ENCODE assay signal across 30 mouse cellular contexts in genomic region chr5:103713422-103713821, GRCm38 (mm10). TPM values are rescaled to one million over a fixed set of nuclear protein-coding genes. Genes with fewer than 3 reads are reported as not detected.
DNase-seq lines count a peak whose midpoint lies in the region; ATAC-seq and TF ChIP-seq lines count a peak whose summit lies in the region.
"Had no signal": no experiment of that assay in that cellular context is flagged by ENCODE, and none has a peak within 500 bp of the region (broad histone marks: within the 10 kb centered on the region; RNA-seq: fewer than 3 reads in every experiment).

No protein-coding gene starts in this region.

- WGBS in macrophage (ENCODE audit: missing documents): 38% methylated on average over 2 of the region's 2 CpGs

- peak overlapping the region; percentile 30; the same call in 1 of the 2 replicates for H3K4me3 ChIP-seq in E14TG2a.4 (replicated peaks; ENCODE audit: low read length)
- no peak overlapping the region for H3K4me3 ChIP-seq in G1E (ENCODE audit: low read depth, low read length)
- H3K4me3 ChIP-seq in macrophage (ENCODE audit: inconsistent target): no peak overlapping the region
- no peak overlapping the region for H3K4me3 ChIP-seq in layer of hippocampus, adult 2 months
- H3K4me3 ChIP-seq: embryonic facial prominence, embryonic 13.5 days; embryonic facial prominence, embryonic 15.5 days; erythroblast, embryonic 14.5 days; forebrain, embryonic 10.5 days; forebrain, embryonic 12.5 days had no signal

- H3K9me3 ChIP-seq in E14TG2a.4 (ENCODE audit: low read length): no peaks in the 10 kb centered on the region
- no peaks in the 10 kb centered on the region for H3K9me3 ChIP-seq in G1E (replicated peaks)
- H3K9me3 ChIP-seq: embryonic facial prominence, embryonic 13.5 days; embryonic facial prominence, embryonic 15.5 days; forebrain, embryonic 10.5 days; forebrain, embryonic 12.5 days had no signal

- peak overlapping the region; percentile 88 for H3K27ac ChIP-seq in macrophage
- H3K27ac ChIP-seq in layer of hippocampus, adult 2 months: no peak overlapping the region
- H3K27ac ChIP-seq: embryonic facial prominence, embryonic 13.5 days; embryonic facial prominence, embryonic 15.5 days; forebrain, embryonic 10.5 days; forebrain, embryonic 12.5 days had no signal

- peaks cover 97% of the 10 kb centered on the region for H3K79me2 ChIP-seq in macrophage (ENCODE audit: inconsistent target)

- no peaks in the 10 kb centered on the region for H3K27me3 ChIP-seq in E14TG2a.4 (ENCODE audit: insufficient read depth, low read length)
- peaks cover 18% of the 10 kb centered on the region; the same call in 1 of the 2 replicates for H3K27me3 ChIP-seq in G1E (ENCODE audit: insufficient read depth, low read length)
- H3K27me3 ChIP-seq: CH12.LX; embryonic facial prominence, embryonic 13.5 days; embryonic facial prominence, embryonic 15.5 days; forebrain, embryonic 12.5 days; Patski had no signal

- DNase-seq in G1E (ENCODE audit: low spot score): no peak
- DNase-seq in neural tube, embryonic 10.5 days (ENCODE audit: extremely low spot score, low spot score): no peak
- no peak for DNase-seq in layer of hippocampus, adult 2 months (ENCODE audit: low spot score in 2 of 2)
- DNase-seq: adrenal gland, adult 8-10 months; adrenal gland, postnatal 14 days; cerebellum, adult 11 months; cerebellum, adult 18-20 months; cerebellum, adult 8-10 months; cerebellum, adult 9-11 months; cerebellum, postnatal 14 days; cerebellum, postnatal 36 days; embryo, embryonic 11 days had no signal

- peaks cover 22% of the 10 kb centered on the region for H3K36me3 ChIP-seq in E14TG2a.4 (ENCODE audit: insufficient read depth, low read length)
- H3K36me3 ChIP-seq in G1E (replicated peaks): no peaks in the 10 kb centered on the region
- no peaks in the 10 kb centered on the region for H3K36me3 ChIP-seq in macrophage (ENCODE audit: inconsistent target)
- H3K36me3 ChIP-seq: embryonic facial prominence, embryonic 13.5 days; embryonic facial prominence, embryonic 15.5 days; forebrain, embryonic 10.5 days; forebrain, embryonic 12.5 days had no signal

- H3K4me1 ChIP-seq in E14TG2a.4 (replicated peaks; ENCODE audit: low read depth, low read length) (peaks cover 94% of the 10 kb centered on the region), G1E (ENCODE audit: insufficient read depth, low read depth, low read length) (peaks cover 42% of the 10 kb centered on the region)
- H3K4me1 ChIP-seq: embryonic facial prominence, embryonic 13.5 days; embryonic facial prominence, embryonic 15.5 days; forebrain, embryonic 10.5 days; forebrain, embryonic 12.5 days had no signal

- ATAC-seq in G1E (ENCODE audit: extremely low read depth, insufficient number of reproducible peaks, low FRiP score, poor library complexity, severe bottlenecking): peak; percentile 61
- peak; percentile 62 for ATAC-seq in megakaryocyte progenitor cell, adult 5-6 weeks (replicated peaks; ENCODE audit: poor library complexity)
- ATAC-seq in CD4-positive, CD25-positive, alpha-beta regulatory T cell, adult 4 months: no peak
- ATAC-seq: activated CD4-positive, CD25-positive, alpha-beta regulatory T cell, adult 4 months; forebrain, embryonic 14.5 days; forebrain, embryonic 16.5 days; Patski had no signal

- no peak for TF ChIP-seq CTCF in E14TG2a.4 (conservative IDR thresholded peaks at IDR 0.05; ENCODE audit: low read length)
- TF ChIP-seq CTCF in G1E (IDR thresholded peaks at IDR 0.05; ENCODE audit: low read depth, low read length): no peak
- TF ChIP-seq CTCF in layer of hippocampus, adult 2 months (conservative IDR thresholded peaks at IDR 0.05): no peak

RNA-seq across cellular contexts. Expression of gene Aff1, which starts 21.2 kb away (rescaled TPM):
- 109 and 152 TPM in 2 replicates for total RNA-seq in G1E (2014; fragmentation: Nextera tagmentation)
- 14.0 and 16.6 TPM in 2 replicates for total RNA-seq in G1E (2017)
- 50.3 and 51.3 TPM in 2 replicates for polyA plus RNA-seq in G1E (2012)
- 100 to 1,000 TPM; 203 to 938 (median 276) TPM for total RNA-seq in macrophage (2018; cell fraction: chromatin; rRNA removed)
- 100 to 1,000 TPM in 8 of 26 experiments, 10 to 100 TPM in 18; 80.4 to 132 (median 93.2) TPM for total RNA-seq in macrophage (2018; cell fraction: cytosol; rRNA removed)
- total RNA-seq in macrophage (2018; cell fraction: nucleus; rRNA removed): 100 to 1,000 TPM; 134 to 711 (median 191) TPM
- 46.6 to 51.5 TPM (median 46.7 TPM) in 3 replicates for polyA plus RNA-seq in macrophage (2018)
- total RNA-seq in megakaryocyte progenitor cell, adult 5-6 weeks (2015): 78.6 and 86.8 TPM in 2 replicates
- 34.1 and 44.3 TPM in 2 replicates for total RNA-seq in megakaryocyte progenitor cell, adult 5-6 weeks (2017)
- 10 to 100 TPM in 1 of 2 experiments, 1 to 10 TPM in 1; 9.4 to 18.2 TPM for polyA plus RNA-seq in CD4-positive, CD25-positive, alpha-beta regulatory T cell, adult 4 months (2017; shearing (Covaris generic))
- 10 to 100 TPM; 18.0 to 21.3 TPM for total RNA-seq in layer of hippocampus, adult 2 months (2021)

RNA-seq across cellular contexts. Expression of gene 1700016H13Rik, which starts 57.6 kb away (rescaled TPM):
- total RNA-seq in G1E (2014; fragmentation: Nextera tagmentation) (not detected in 2 replicates), G1E (2017) (not detected in 2 replicates)
- polyA plus RNA-seq in G1E (2012) (not detected in 2 replicates), macrophage (2018) (not detected in 3 replicates)
- total RNA-seq in macrophage (2018; cell fraction: chromatin; rRNA removed): not detected
- under 1 TPM in 4 of 26 experiments, not detected in 22; 0.09 to 0.15 (median 0.12) TPM for total RNA-seq in macrophage (2018; cell fraction: cytosol; rRNA removed)
- not detected for total RNA-seq in macrophage (2018; cell fraction: nucleus; rRNA removed)
- total RNA-seq in megakaryocyte progenitor cell, adult 5-6 weeks (2015): 0.12 TPM in 1 of 2 replicates, not detected in the other
- total RNA-seq in megakaryocyte progenitor cell, adult 5-6 weeks (2017): not detected in 2 replicates
- polyA plus RNA-seq in CD4-positive, CD25-positive, alpha-beta regulatory T cell, adult 4 months (2017; shearing (Covaris generic)): not detected
- total RNA-seq in layer of hippocampus, adult 2 months (2021): not detected
- total RNA-seq: adrenal gland, adult 18-20 months; adrenal gland, adult 8-10 months; adrenal gland, postnatal 14 days; adrenal gland, postnatal 4 days; CH12.LX; common myeloid progenitor, adult 5-6 weeks had no signal
- polyA plus RNA-seq: activated CD4-positive, CD25-positive, alpha-beta regulatory T cell, adult 4 months; C2C12; erythroblast, embryonic 14.5 days; forebrain, embryonic 12.5 days; Patski had no signal
